Mouse (Mus musculus) heart, embryonic 14.5 days (tissue): ENCODE data around the gene Fcmr. TPM values are rescaled to one million over a fixed set of nuclear protein-coding genes. Genes with fewer than 3 reads are reported as not detected.

Experiments
- ATAC-seq: fragments of 200-750 bp; cut with Nextera tagmentation; 2 replicates; pipeline ENCODE4 v1.8.0; 2017; ENCODE audit warnings: low read depth, moderate TSS enrichment; ENCODE audit not compliant: insufficient number of reproducible peaks, insufficient read depth, low FRiP score
- H3K27ac ChIP-seq, 2 experiments: fragments of 200-500 bp in 1 of 2; fragments of 300-500 bp in 1 of 2; sonication (generic) in 1 of 2; replicated peaks in 1 of 2; 2 replicates each; pipeline ENCODE4 v1.5.1; 2012 to 2014; ENCODE audit warnings: low read depth in 2 of 2, low read length in 2 of 2, control low read depth in 1 of 2, mild to moderate bottlenecking in 1 of 2, mixed read lengths in 1 of 2; ENCODE audit not compliant: control insufficient read depth in 1 of 2, insufficient read depth in 1 of 2
- H3K27me3 ChIP-seq: fragments of 300-500 bp; sonication (generic); 2 replicates; pipeline ENCODE4 v1.6.1; 2014; ENCODE audit warnings: mild to moderate bottlenecking, low read length, control low read depth; ENCODE audit not compliant: control insufficient read depth, insufficient read depth
- H3K36me3 ChIP-seq: fragments of 300-500 bp; sonication (generic); 2 replicates; pipeline ENCODE4 v1.6.1; 2014; ENCODE audit warnings: mild to moderate bottlenecking, control low read depth, low read length, mixed read lengths; ENCODE audit not compliant: control insufficient read depth, insufficient read depth
- H3K4me1 ChIP-seq, 2 experiments: fragments of 200-500 bp in 1 of 2; fragments of 300-500 bp in 1 of 2; sonication (generic) in 1 of 2; 2 replicates each; pipeline ENCODE4 v1.6.1; 2012 to 2014; ENCODE audit warnings: low read length in 2 of 2, control low read depth in 1 of 2, mixed read lengths in 1 of 2; ENCODE audit not compliant: control insufficient read depth in 2 of 2, insufficient read depth in 2 of 2
- H3K4me2 ChIP-seq: fragments of 300-500 bp; sonication (generic); 2 replicates; pipeline ENCODE4 v1.6.1; 2014; ENCODE audit warnings: mild to moderate bottlenecking, low read length
- H3K4me3 ChIP-seq, 2 experiments: fragments of 200-500 bp in 1 of 2; fragments of 300-500 bp in 1 of 2; sonication (generic) in 1 of 2; 2 replicates each; pipeline ENCODE4 v1.5.1; 2012 to 2014; ENCODE audit warnings: low read length in 2 of 2, mild to moderate bottlenecking in 2 of 2, control low read depth in 1 of 2, low read depth in 1 of 2, moderate library complexity in 1 of 2; ENCODE audit not compliant: control insufficient read depth in 1 of 2, insufficient read depth in 1 of 2
- H3K9ac ChIP-seq: fragments of 300-500 bp; sonication (generic); 2 replicates; pipeline ENCODE4 v1.6.1; 2014; ENCODE audit warnings: mild to moderate bottlenecking, low read length
- H3K9me3 ChIP-seq: fragments of 300-500 bp; sonication (generic); 2 replicates; pipeline ENCODE4 v1.6.1; 2016; ENCODE audit warnings: low read length, control low read depth; ENCODE audit not compliant: control insufficient read depth
- WGBS: fragments of 180-500 bp; shearing (Covaris S2); extraction: QIAGEN DNeasy Blood & Tissue Kit; methylation state at CpG from one replicate; pipeline ENCODE4 v1.1.7; 2014; 5-methylcytosine and 5-hydroxymethylcytosine counted together
- polyA plus RNA-seq: library from polyadenylated mRNA; unstranded; fragments of >200 nt; fragmentation: Nextera tagmentation; extraction: Ambion mirVana; gene quantifications from 2 replicates; pipeline ENCODE4 v1.2.1, GENCODE M21; 2014

Gene Fcmr
- polyA plus RNA-seq: 2.0 and 4.4 TPM in 2 replicates

- Histone ChIP-seq H3K27ac (no peak within 1 kb of the TSS), H3K4me3 (no peak within 1 kb of the TSS), H3K4me1 (no peaks in the 10 kb centered on the region), H3K27me3 (no peaks in the 10 kb centered on the region), H3K9ac (no peak within 1 kb of the TSS), H3K4me2 (no peak within 1 kb of the TSS), H3K36me3 (no peaks in the 10 kb centered on the region), H3K9me3 (no peaks in the 10 kb centered on the region)
- ATAC-seq: no peak
- WGBS: 73% methylated on average over 7 of the region's 7 CpGs
These were observed at the start of gene Fcmr for GRCm38 (mm10) chr1:130865541-130866221. Fcmr (plus strand) TSS chr1:130865669.

- H3K9me3 ChIP-seq: no peaks in the 10 kb centered on the region
- H3K4me3 ChIP-seq: no peak overlapping the region
- H3K4me1 ChIP-seq: no peaks in the 10 kb centered on the region
- H3K9ac ChIP-seq: no peak overlapping the region
- H3K36me3 ChIP-seq: no peaks in the 10 kb centered on the region
- no peak for ATAC-seq
- 75% methylated on average over 1 of the region's 1 CpGs for WGBS
- no peaks in the 10 kb centered on the region for H3K27me3 ChIP-seq
- H3K27ac ChIP-seq: no peak overlapping the region
- H3K4me2 ChIP-seq: no peak overlapping the region
These were observed 45.7 kb upstream of the Fcmr start for GRCm38 (mm10) chr1:130819737-130820136.

DNA sequence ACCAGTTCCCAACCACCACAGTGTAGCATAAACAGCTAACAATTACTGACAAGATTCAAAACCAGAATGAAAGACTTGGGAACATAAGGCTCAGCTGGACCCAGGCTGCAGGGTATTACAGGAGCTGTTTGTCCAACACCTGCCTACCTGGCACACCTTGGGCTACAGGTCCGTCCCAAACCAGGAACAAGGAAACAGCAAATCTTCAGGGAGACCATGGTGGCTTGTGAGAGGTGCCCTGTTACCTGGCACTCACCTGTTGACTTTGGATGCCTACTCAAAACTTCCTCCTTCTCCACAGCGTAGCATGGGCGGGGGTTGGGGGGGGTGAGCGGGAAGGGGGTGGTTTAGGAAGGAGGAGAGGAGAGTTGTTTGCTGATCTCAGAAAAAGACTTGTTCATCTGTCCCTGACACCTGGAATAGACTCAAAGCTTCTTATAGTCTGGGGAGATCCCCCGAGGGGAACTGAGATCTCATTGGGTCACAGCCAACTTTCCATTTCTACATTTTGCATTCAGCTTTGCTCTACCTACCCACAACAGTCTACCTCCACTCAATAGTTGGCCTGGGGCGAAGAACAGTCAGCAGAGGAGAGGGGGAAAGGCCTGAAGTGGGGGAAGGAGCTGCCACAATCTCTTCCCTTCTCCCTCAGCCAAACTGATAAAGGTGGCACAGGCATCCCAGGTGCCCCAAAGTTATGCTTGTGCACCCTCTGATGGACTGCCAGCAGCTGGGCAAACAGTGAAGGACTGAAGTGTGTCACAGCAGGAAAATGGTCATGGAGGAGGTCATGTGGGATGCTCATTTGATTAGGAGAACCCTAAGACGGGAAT lies 44.9 kb upstream of the Fcmr start:
- no peaks in the 10 kb centered on the region for H3K27me3 ChIP-seq
- no peak for ATAC-seq
- no peaks in the 10 kb centered on the region for H3K36me3 ChIP-seq
- H3K4me2 ChIP-seq: no peak overlapping the region
- H3K9me3 ChIP-seq: no peaks in the 10 kb centered on the region
- H3K9ac ChIP-seq: no peak overlapping the region
- no peaks in the 10 kb centered on the region for H3K4me1 ChIP-seq
- H3K27ac ChIP-seq: no peak overlapping the region
- no peak overlapping the region for H3K4me3 ChIP-seq
- WGBS: 87% methylated on average over 7 of the region's 7 CpGs

DNA sequence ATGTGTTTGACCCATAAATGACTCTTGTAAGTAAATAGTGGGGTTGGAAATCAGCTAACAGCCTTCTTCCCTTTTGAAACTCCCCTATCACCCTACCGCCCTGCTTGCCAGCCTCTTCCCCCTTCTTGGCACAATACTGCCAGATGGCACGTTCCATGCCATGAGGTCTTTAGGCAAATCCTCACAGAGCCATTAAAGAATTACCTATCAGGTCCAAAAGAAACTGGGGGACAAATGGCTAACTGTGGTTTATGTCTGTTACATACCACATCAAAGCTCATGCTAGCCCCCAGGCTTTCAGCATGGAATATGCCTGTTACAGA lies 44.4 kb upstream of the Fcmr start:
- Histone ChIP-seq H3K27me3 (no peaks in the 10 kb centered on the region), H3K9me3 (no peaks in the 10 kb centered on the region), H3K4me2 (no peak overlapping the region), H3K9ac (no peak overlapping the region), H3K4me3 (no peak overlapping the region), H3K4me1 (no peaks in the 10 kb centered on the region), H3K27ac (no peak overlapping the region), H3K36me3 (no peaks in the 10 kb centered on the region)
- WGBS: 91% methylated on average over 2 of the region's 2 CpGs
- no peak for ATAC-seq

GRCm38 (mm10) chr1:130821911-130822625 lies 43.4 kb upstream of the Fcmr start:
- no peak for ATAC-seq

GRCm38 (mm10) chr1:130826448-130826847 lies 39.0 kb upstream of the Fcmr start, which contains the start of gene Pigr:
Pigr (plus strand) TSS chr1:130826684.
- H3K27ac ChIP-seq: no peak within 1 kb of the TSS
- H3K36me3 ChIP-seq: no peaks in the 10 kb centered on the region
- 92% methylated on average over 5 of the region's 5 CpGs for WGBS
- H3K27me3 ChIP-seq: no peaks in the 10 kb centered on the region
- ATAC-seq: no peak
- peaks cover 5 to 9% of the 10 kb centered on the region in 2 experiments for H3K4me1 ChIP-seq
- H3K9ac ChIP-seq: no peak within 1 kb of the TSS
- no peak within 1 kb of the TSS for H3K4me3 ChIP-seq
- H3K4me2 ChIP-seq: no peak within 1 kb of the TSS
- H3K9me3 ChIP-seq: no peaks in the 10 kb centered on the region

More at GRCm38 (mm10) chr1:130821911-130822625, 43.4 kb upstream of the Fcmr start:
- H3K4me3 ChIP-seq: no peak overlapping the region
- no peaks in the 10 kb centered on the region for H3K9me3 ChIP-seq
- no peak overlapping the region for H3K9ac ChIP-seq
- H3K27me3 ChIP-seq: no peaks in the 10 kb centered on the region
- no peaks in the 10 kb centered on the region for H3K36me3 ChIP-seq
- no peak overlapping the region for H3K4me2 ChIP-seq
- no peaks in the 10 kb centered on the region for H3K4me1 ChIP-seq
- 76% methylated on average over 9 of the region's 9 CpGs for WGBS
- no peak overlapping the region for H3K27ac ChIP-seq

GRCm38 (mm10) chr1:130828656-130829055 lies 36.8 kb upstream of the Fcmr start:
- no peak for ATAC-seq
- 74% methylated on average over 4 of the region's 4 CpGs for WGBS
- H3K9me3 ChIP-seq: no peaks in the 10 kb centered on the region

More at GRCm38 (mm10) chr1:130828656-130829055, 36.8 kb upstream of the Fcmr start:
- H3K36me3 ChIP-seq: no peaks in the 10 kb centered on the region
- peaks cover 6 to 9% of the 10 kb centered on the region in 2 experiments for H3K4me1 ChIP-seq
- no peak overlapping the region for H3K9ac ChIP-seq
- no peak overlapping the region for H3K4me3 ChIP-seq
- H3K27me3 ChIP-seq: no peaks in the 10 kb centered on the region
- H3K27ac ChIP-seq: no peak overlapping the region
- no peak overlapping the region for H3K4me2 ChIP-seq
